Comparison of ENCODE assay signal across 27 mouse cellular contexts in the genomic region with DNA sequence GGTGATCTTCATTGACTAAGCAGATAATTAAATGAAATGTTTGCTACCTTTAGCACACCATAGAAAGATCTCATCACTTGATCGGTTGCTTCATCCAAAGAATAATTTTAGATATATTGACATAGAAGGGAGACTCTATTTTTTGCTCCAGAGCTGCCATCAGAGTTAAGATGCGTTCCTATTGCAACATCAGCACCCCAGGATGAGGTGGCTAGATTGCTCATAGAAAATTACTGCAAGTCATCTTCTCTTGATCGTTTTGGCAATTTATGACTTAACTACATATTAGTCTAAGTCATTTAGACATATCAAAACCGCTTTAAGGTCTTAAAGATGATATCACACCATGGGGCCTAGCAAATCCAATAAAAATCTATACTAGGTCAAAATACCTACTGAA.
"Had no signal": no experiment of that assay in that cellular context is flagged by ENCODE, and none has a peak within 500 bp of the region (broad histone marks: within the 10 kb centered on the region; RNA-seq: fewer than 3 reads in every experiment).

No protein-coding gene starts in this region.

- H3K4me2 ChIP-seq: embryonic facial prominence, embryonic 12.5 days; embryonic facial prominence, embryonic 13.5 days; embryonic facial prominence, embryonic 15.5 days; forebrain, embryonic 12.5 days; forebrain, embryonic 13.5 days; forebrain, embryonic 15.5 days had no signal

- ATAC-seq: forebrain, embryonic 13.5 days; forebrain, embryonic 14.5 days; forebrain, embryonic 15.5 days; forebrain, embryonic 16.5 days; forebrain, postnatal 0 days had no signal

- H3K36me3 ChIP-seq: embryonic facial prominence, embryonic 10.5 days; embryonic facial prominence, embryonic 12.5 days; embryonic facial prominence, embryonic 13.5 days; embryonic facial prominence, embryonic 15.5 days; forebrain, embryonic 10.5 days; forebrain, embryonic 12.5 days; forebrain, embryonic 15.5 days had no signal

- H3K27me3 ChIP-seq: embryonic facial prominence, embryonic 12.5 days; embryonic facial prominence, embryonic 13.5 days; embryonic facial prominence, embryonic 15.5 days; forebrain, embryonic 12.5 days; forebrain, embryonic 13.5 days; forebrain, embryonic 15.5 days had no signal

- H3K9me3 ChIP-seq: embryonic facial prominence, embryonic 10.5 days; embryonic facial prominence, embryonic 12.5 days; embryonic facial prominence, embryonic 13.5 days; embryonic facial prominence, embryonic 15.5 days; forebrain, embryonic 10.5 days; forebrain, embryonic 12.5 days; forebrain, embryonic 13.5 days; forebrain, embryonic 15.5 days had no signal

- H3K27ac ChIP-seq: embryonic facial prominence, embryonic 10.5 days; embryonic facial prominence, embryonic 12.5 days; embryonic facial prominence, embryonic 13.5 days; embryonic facial prominence, embryonic 15.5 days; forebrain, embryonic 10.5 days; forebrain, embryonic 12.5 days; forebrain, embryonic 13.5 days; forebrain, embryonic 15.5 days; gastrocnemius, adult 2 months; heart, adult 2 months had no signal

- H3K4me1 ChIP-seq: embryonic facial prominence, embryonic 10.5 days; embryonic facial prominence, embryonic 12.5 days; embryonic facial prominence, embryonic 13.5 days; embryonic facial prominence, embryonic 15.5 days; forebrain, embryonic 10.5 days; forebrain, embryonic 12.5 days; forebrain, embryonic 13.5 days; forebrain, embryonic 15.5 days had no signal

- H3K4me3 ChIP-seq: embryonic facial prominence, embryonic 10.5 days; embryonic facial prominence, embryonic 12.5 days; embryonic facial prominence, embryonic 13.5 days; embryonic facial prominence, embryonic 15.5 days; erythroblast, embryonic 14.5 days; forebrain, embryonic 10.5 days; forebrain, embryonic 12.5 days; forebrain, embryonic 13.5 days; forebrain, embryonic 15.5 days; gastrocnemius, adult 2 months; heart, adult 2 months had no signal

- DNase-seq: cerebellum, adult 9-10 months; cerebellum, adult 9-11 months; cerebellum, postnatal 10 days; cerebellum, postnatal 14 days; cerebellum, postnatal 25 days; cerebellum, postnatal 36 days; embryo, embryonic 11 days; forebrain, postnatal 0 days; gastrocnemius, adult 2 months; gastrocnemius, postnatal 10 days; gastrocnemius, postnatal 14 days; gastrocnemius, postnatal 25 days; gastrocnemius, postnatal 36 days; heart, adult 11 months; heart, adult 18-20 months; heart, adult 2 months had no signal

- H3K9ac ChIP-seq: embryonic facial prominence, embryonic 12.5 days; embryonic facial prominence, embryonic 13.5 days; embryonic facial prominence, embryonic 15.5 days; forebrain, embryonic 12.5 days; forebrain, embryonic 13.5 days; forebrain, embryonic 15.5 days; forebrain, postnatal 0 days had no signal
